Comparison of ENCODE assay signal across 8 mouse cellular contexts in the genomic region with DNA sequence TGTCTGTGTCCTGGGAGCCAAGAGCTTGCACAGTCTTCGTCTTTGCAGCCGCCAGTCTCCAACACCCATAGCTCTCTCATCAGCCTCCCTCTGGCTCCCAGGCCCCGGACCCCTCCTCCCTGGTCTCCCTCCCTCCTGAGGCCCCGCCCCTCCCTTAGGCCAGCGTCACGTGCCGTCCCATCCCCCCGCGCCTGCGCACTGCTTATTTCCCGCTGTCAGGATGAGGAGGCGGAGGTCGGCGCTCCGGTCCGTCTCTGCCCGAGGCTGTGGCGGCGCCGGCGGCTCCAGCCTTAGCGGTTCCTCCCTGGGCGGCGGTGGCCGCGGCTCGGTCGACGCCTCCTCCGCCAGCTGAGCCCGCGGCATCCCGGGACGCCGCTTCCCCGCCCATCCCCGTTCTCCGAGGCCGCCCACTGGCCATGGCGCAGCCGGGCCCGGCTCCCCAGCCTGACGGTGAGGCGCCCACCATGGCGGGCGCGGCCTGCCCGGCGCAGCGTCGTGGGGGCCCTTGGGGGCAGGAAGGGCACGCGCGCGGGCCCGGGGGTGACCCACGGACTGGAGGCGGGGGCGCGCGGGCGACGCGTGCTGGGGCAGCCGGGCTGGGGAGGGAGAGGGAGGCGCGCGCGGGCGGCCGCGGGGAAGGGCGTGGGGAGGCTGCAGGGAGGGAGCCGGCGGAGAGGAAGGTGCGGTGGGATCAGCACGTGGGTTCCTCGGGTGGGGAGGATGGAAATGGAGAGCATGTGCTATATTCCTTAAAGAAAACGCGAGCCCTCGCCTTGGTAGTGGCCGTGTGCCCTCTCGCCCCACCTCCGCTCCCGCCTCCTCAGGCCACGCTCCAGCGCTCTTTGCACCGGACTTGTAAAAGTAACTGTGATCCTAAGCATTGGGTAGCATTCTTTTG. TPM values are rescaled to one million over a fixed set of nuclear protein-coding genes. Genes with fewer than 3 reads are reported as not detected.
DNase-seq lines count a peak whose midpoint lies in the region; ATAC-seq and TF ChIP-seq lines count a peak whose summit lies in the region.

A gene (plus strand): TSS at position 220 of the 898 bp plus-strand sequence.

- H3K27me3 ChIP-seq in forebrain, embryonic 11.5 days (ENCODE audit: control insufficient read depth, insufficient read depth, low read length): no peaks in the 10 kb centered on the region
- H3K27me3 ChIP-seq in heart, postnatal 0 days (ENCODE audit: control insufficient read depth, insufficient read depth, low read length): no peaks in the 10 kb centered on the region
- H3K27me3 ChIP-seq in liver, embryonic 16.5 days (ENCODE audit: control insufficient read depth, insufficient read depth, low read depth, low read length): no peaks in the 10 kb centered on the region
- no peaks in the 10 kb centered on the region for H3K27me3 ChIP-seq in neural tube, embryonic 13.5 days
- H3K27me3 ChIP-seq in testis, adult 2 months (ENCODE audit: control insufficient read depth, insufficient read depth, low read length): no peaks in the 10 kb centered on the region

- no peaks in the 10 kb centered on the region for H3K9me3 ChIP-seq in forebrain, embryonic 11.5 days (ENCODE audit: control insufficient read depth, low read length)
- H3K9me3 ChIP-seq in heart, postnatal 0 days (replicated peaks; ENCODE audit: control insufficient read depth, low read length): no peaks in the 10 kb centered on the region
- H3K9me3 ChIP-seq in liver, embryonic 16.5 days (replicated peaks; ENCODE audit: control insufficient read depth, low read length): no peaks in the 10 kb centered on the region
- H3K9me3 ChIP-seq in neural tube, embryonic 13.5 days: no peaks in the 10 kb centered on the region

- no peak for TF ChIP-seq EP300 in heart, postnatal 0 days (IDR thresholded peaks at IDR 0.05; ENCODE audit: low read depth)

- H3K4me1 ChIP-seq in forebrain, embryonic 11.5 days (replicated peaks; ENCODE audit: control insufficient read depth, insufficient read depth, low read length): no peaks in the 10 kb centered on the region; the same call in 1 of the 2 replicates
- H3K4me1 ChIP-seq in heart, postnatal 0 days (ENCODE audit: control insufficient read depth, insufficient read depth): peaks cover 20% of the 10 kb centered on the region
- H3K4me1 ChIP-seq in liver, embryonic 16.5 days (ENCODE audit: control insufficient read depth, low read depth, low read length): peaks cover 19% of the 10 kb centered on the region
- H3K4me1 ChIP-seq in neural tube, embryonic 13.5 days (replicated peaks): peaks cover 22% of the 10 kb centered on the region
- H3K4me1 ChIP-seq in testis, adult 2 months (ENCODE audit: control insufficient read depth, insufficient read depth, low read length): peaks cover 7% of the 10 kb centered on the region

- peak; percentile 96 for ATAC-seq in forebrain, embryonic 11.5 days (replicated peaks; ENCODE audit: low FRiP score)
- ATAC-seq in heart, postnatal 0 days (ENCODE audit: insufficient read depth, low read depth): peak; percentile 98
- peak; percentile 89 for ATAC-seq in liver, embryonic 16.5 days (ENCODE audit: low read depth)
- ATAC-seq in neural tube, embryonic 13.5 days (ENCODE audit: low read depth): peak; percentile 96

- peak within 1 kb of the TSS; percentile 89 for H3K9ac ChIP-seq in forebrain, embryonic 11.5 days (ENCODE audit: low read length)
- H3K9ac ChIP-seq in heart, postnatal 0 days (replicated peaks; ENCODE audit: low read depth, low read length): peak within 1 kb of the TSS; percentile 89
- peak within 1 kb of the TSS; percentile 86 for H3K9ac ChIP-seq in liver, embryonic 16.5 days (ENCODE audit: low read depth, low read length)
- H3K9ac ChIP-seq in neural tube, embryonic 13.5 days: peak within 1 kb of the TSS; percentile 94

- TF ChIP-seq POLR2A in testis, adult 2 months (IDR thresholded peaks at IDR 0.05; ENCODE audit: control insufficient read depth, low read depth, low read length): peak; percentile 94

- H3K4me2 ChIP-seq in forebrain, embryonic 11.5 days (ENCODE audit: low read depth, low read length, severe bottlenecking): peak within 1 kb of the TSS; percentile 40
- H3K4me2 ChIP-seq in heart, postnatal 0 days (ENCODE audit: low read depth, low read length): peak within 1 kb of the TSS; percentile 91
- peak within 1 kb of the TSS; percentile 93 for H3K4me2 ChIP-seq in liver, embryonic 16.5 days (ENCODE audit: low read depth, low read length)
- peak within 1 kb of the TSS; percentile 89 for H3K4me2 ChIP-seq in neural tube, embryonic 13.5 days

- DNase-seq in CD8-positive naive resting alpha-beta T cell, adult 2 months (ENCODE audit: low read depth in 2 of 2, low spot score in 2 of 2): peak; percentile 78 to 84
- DNase-seq in c-Kit-positive CD71-negative TER-119-negative erythroid progenitor cells, embryonic 14.5 days (ENCODE audit: low read depth): peak; percentile 86
- peak; percentile 99 for DNase-seq in forebrain, embryonic 11.5 days (ENCODE audit: low spot score)
- DNase-seq in heart, postnatal 0 days (ENCODE audit: low spot score): peak; percentile 93
- DNase-seq in kidney, postnatal 4 days: peak; percentile 99

- peak within 1 kb of the TSS; percentile 60 for H3K27ac ChIP-seq in forebrain, embryonic 11.5 days (ENCODE audit: low read depth, low read length)
- peak within 1 kb of the TSS; percentile 83 for H3K27ac ChIP-seq in heart, postnatal 0 days (ENCODE audit: low read depth)
- peak within 1 kb of the TSS; percentile 84 for H3K27ac ChIP-seq in liver, embryonic 16.5 days (ENCODE audit: low read length)
- peak within 1 kb of the TSS; percentile 90 for H3K27ac ChIP-seq in neural tube, embryonic 13.5 days (replicated peaks)
- H3K27ac ChIP-seq in testis, adult 2 months (ENCODE audit: control insufficient read depth, insufficient read depth, low read depth, low read length): peak within 1 kb of the TSS; percentile 70

- no peak for TF ChIP-seq CTCF in heart, postnatal 0 days (IDR thresholded peaks at IDR 0.05; ENCODE audit: low read depth)
- no peak for TF ChIP-seq CTCF in testis, adult 2 months (IDR thresholded peaks at IDR 0.05; ENCODE audit: control insufficient read depth, insufficient read depth, insufficient replicate concordance, low read depth, low read length)

- no peaks in the 10 kb centered on the region for H3K36me3 ChIP-seq in forebrain, embryonic 11.5 days (ENCODE audit: control insufficient read depth, insufficient read depth, low read length)
- H3K36me3 ChIP-seq in heart, postnatal 0 days (replicated peaks; ENCODE audit: control insufficient read depth, insufficient read depth, low read length): no peaks in the 10 kb centered on the region
- no peaks in the 10 kb centered on the region for H3K36me3 ChIP-seq in liver, embryonic 16.5 days (ENCODE audit: control insufficient read depth, insufficient read depth)
- no peaks in the 10 kb centered on the region for H3K36me3 ChIP-seq in neural tube, embryonic 13.5 days
- no peaks in the 10 kb centered on the region for H3K36me3 ChIP-seq in testis, adult 2 months (ENCODE audit: control insufficient read depth, insufficient read depth, low read length)

- H3K4me3 ChIP-seq in forebrain, embryonic 11.5 days (ENCODE audit: low read depth, low read length): peak within 1 kb of the TSS; percentile 97
- H3K4me3 ChIP-seq in heart, postnatal 0 days (ENCODE audit: low read depth, low read length): peak within 1 kb of the TSS; percentile 83
- H3K4me3 ChIP-seq in liver, embryonic 16.5 days (ENCODE audit: low read depth, low read length): peak within 1 kb of the TSS; percentile 91
- H3K4me3 ChIP-seq in neural tube, embryonic 13.5 days: peak within 1 kb of the TSS; percentile 93
- peak within 1 kb of the TSS; percentile 92 for H3K4me3 ChIP-seq in testis, adult 2 months (ENCODE audit: control insufficient read depth, low read depth, low read length)

- under 1% methylated on average over 67 of the region's 88 CpGs for WGBS in forebrain, embryonic 11.5 days
- WGBS in heart, postnatal 0 days: 1% methylated on average over 69 of the region's 88 CpGs
- under 1% methylated on average over 74 of the region's 88 CpGs for WGBS in liver, embryonic 16.5 days (ENCODE audit: insufficient replicate concordance)
- under 1% methylated on average over 84 of the region's 88 CpGs for WGBS in neural tube, embryonic 13.5 days

RNA-seq across cellular contexts. Expression of the gene that starts here (rescaled TPM):
- 41.2 and 42.7 TPM in 2 replicates for polyA plus RNA-seq in forebrain, embryonic 11.5 days (2014; fragmentation: Nextera tagmentation; extraction: Ambion mirVana)
- 10.5 and 12.2 TPM in 2 replicates for total RNA-seq in heart, postnatal 0 days (2014; rRNA removed; ENCODE audit: low replicate concordance)
- polyA plus RNA-seq in heart, postnatal 0 days (2015; fragmentation: Nextera tagmentation; extraction: Ambion mirVana): 29.8 and 32.2 TPM in 2 replicates
- polyA plus RNA-seq in liver, embryonic 16.5 days (2015; fragmentation: Nextera tagmentation; extraction: Ambion mirVana): 11.6 and 11.8 TPM in 2 replicates
- 80.3 and 86.9 TPM in 2 replicates for polyA plus RNA-seq in neural tube, embryonic 13.5 days (2015; fragmentation: Nextera tagmentation; extraction: Ambion mirVana)
- polyA plus RNA-seq in testis, adult 2 months (2012; rRNA removed): 2.8 and 3.4 TPM in 2 replicates

Comparison
In these comparisons a context has a peak if more than half of its experiments do, and no peak if none do; other contexts are left out.
1. Peak in every context shown above with its lines: DNase-seq, ATAC-seq, H3K4me3 ChIP-seq and H3K27ac ChIP-seq.
2. H3K4me2 ChIP-seq: peak in every context shown above with its lines; median percentile 93 in liver, embryonic 16.5 days; 91 in heart, postnatal 0 days; 89 in neural tube, embryonic 13.5 days; 40 in forebrain, embryonic 11.5 days.